Mouse (Mus musculus): Measurements from ENCODE around the gene Naaa. TPM values are rescaled to one million over a fixed set of nuclear protein-coding genes. Genes with fewer than 3 reads are reported as not detected.

The Naaa gene
- polyA plus RNA-seq, 1 experiment from 2014 or later = 12.9 TPM

DNA sequence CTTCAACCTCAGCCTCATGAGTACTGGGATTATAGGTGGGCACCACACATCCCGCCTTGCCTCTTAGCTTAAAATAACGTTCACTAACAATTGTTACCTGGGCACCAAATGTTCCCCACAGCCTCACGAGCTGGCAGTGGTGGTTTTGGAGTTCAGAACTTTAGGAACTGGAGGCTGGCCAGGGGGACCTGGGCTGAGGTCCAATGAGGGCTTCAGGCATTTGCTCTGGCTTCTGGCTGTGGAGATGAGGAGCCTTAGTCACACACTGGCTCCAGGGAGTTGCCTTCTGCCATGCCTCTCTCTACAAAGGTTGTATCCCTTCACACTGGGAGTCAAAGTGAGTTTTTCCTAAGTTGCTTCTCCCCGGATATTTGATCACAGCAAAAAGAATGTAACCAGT, 4.6 kb upstream of the Naaa start:
- Histone ChIP-seq H3K4me2 (ENCODE audit: low read depth, low read length) (no peak overlapping the region), H3K27me3 (ENCODE audit: control insufficient read depth, insufficient read depth, low read depth, low read length) (no peaks in the 10 kb centered on the region), H3K4me1 (replicated peaks; ENCODE audit: control insufficient read depth, insufficient read depth, low read length) (peaks cover 8% of the 10 kb centered on the region), H3K9me3 (ENCODE audit: control insufficient read depth, low read length) (no peaks in the 10 kb centered on the region), H3K36me3 (ENCODE audit: control insufficient read depth, insufficient read depth, low read length) (peaks cover 10% of the 10 kb centered on the region; the same call in 1 of the 2 replicates), H3K9ac (ENCODE audit: low read length) (no peak overlapping the region), H3K4me3 (ENCODE audit: low read length) (no peak overlapping the region), H3K27ac (ENCODE audit: low read length) (no peak overlapping the region)
- no peak for ATAC-seq (ENCODE audit: low read depth)
- WGBS = 73% methylated on average over 4 of the region's 4 CpGs

DNA sequence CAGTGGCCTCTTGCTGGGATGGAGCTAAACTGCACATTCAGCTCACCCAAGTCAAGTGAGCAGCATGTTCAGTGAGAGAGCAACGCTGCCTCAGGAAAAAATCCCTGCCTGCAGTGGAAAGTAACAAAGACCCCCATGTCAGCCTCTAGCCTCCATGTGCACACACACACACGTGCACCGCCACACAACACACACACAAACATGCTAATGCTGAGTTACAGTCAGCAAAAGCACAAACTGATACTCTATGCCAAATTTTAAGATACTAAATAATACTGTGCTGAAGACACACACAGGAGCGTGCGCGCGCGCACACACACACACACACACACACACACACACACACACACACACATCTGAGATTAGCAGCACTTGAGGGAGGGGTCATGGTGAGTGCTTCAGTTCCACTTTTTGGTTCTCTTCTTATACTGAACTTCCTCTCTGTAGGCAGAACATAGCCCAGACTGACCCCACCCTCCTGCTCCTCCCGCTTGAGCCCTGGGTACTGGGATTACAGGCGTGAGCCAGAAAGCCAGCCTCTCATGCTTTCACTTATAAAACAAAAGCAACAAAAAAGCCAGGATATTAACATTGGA, 1.1 kb upstream of the Naaa start:
- Histone ChIP-seq H3K4me2 (ENCODE audit: low read depth, low read length) (no peak overlapping the region), H3K27ac (ENCODE audit: low read length) (no peak overlapping the region), H3K27me3 (ENCODE audit: control insufficient read depth, insufficient read depth, low read depth, low read length) (no peaks in the 10 kb centered on the region), H3K4me3 (ENCODE audit: low read length) (no peak overlapping the region), H3K36me3 (ENCODE audit: control insufficient read depth, insufficient read depth, low read length) (no peaks in the 10 kb centered on the region), H3K4me1 (replicated peaks; ENCODE audit: control insufficient read depth, insufficient read depth, low read length) (peaks cover 10% of the 10 kb centered on the region), H3K9me3 (ENCODE audit: control insufficient read depth, low read length) (no peaks in the 10 kb centered on the region), H3K9ac (ENCODE audit: low read length) (no peak overlapping the region)
- 84% methylated on average over 10 of the region's 10 CpGs for WGBS
- no peak for ATAC-seq (ENCODE audit: low read depth)

DNA sequence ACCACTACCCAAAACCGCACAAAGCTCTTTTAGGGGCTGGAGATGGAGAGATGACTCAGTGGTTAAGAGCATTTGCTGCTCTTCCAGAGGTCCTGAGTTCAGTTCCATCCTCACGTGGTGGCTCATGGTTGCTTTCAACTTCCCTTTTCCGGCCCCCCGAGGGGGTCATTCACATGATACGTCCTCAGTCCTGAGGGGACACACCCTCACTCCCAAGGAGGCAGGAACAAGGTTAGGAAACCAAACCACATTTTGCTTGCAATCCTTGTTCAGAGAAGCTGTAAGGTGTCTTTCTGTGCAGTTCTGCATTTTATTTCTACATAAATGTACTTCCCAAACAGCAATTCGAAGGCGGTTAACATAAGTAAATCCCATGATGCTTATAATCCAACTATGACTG, 7.5 kb downstream of the Naaa start:
- Histone ChIP-seq H3K36me3 (ENCODE audit: control insufficient read depth, insufficient read depth, low read length) (no peaks in the 10 kb centered on the region), H3K27ac (ENCODE audit: low read length) (no peak overlapping the region), H3K4me3 (ENCODE audit: low read length) (no peak overlapping the region), H3K27me3 (ENCODE audit: control insufficient read depth, insufficient read depth, low read depth, low read length) (no peaks in the 10 kb centered on the region), H3K9me3 (ENCODE audit: control insufficient read depth, low read length) (no peaks in the 10 kb centered on the region), H3K4me1 (replicated peaks; ENCODE audit: control insufficient read depth, insufficient read depth, low read length) (no peaks in the 10 kb centered on the region), H3K4me2 (ENCODE audit: low read depth, low read length) (no peak overlapping the region), H3K9ac (ENCODE audit: low read length) (no peak overlapping the region)
- WGBS = 81% methylated on average over 7 of the region's 7 CpGs
- no peak for ATAC-seq (ENCODE audit: low read depth)

DNA sequence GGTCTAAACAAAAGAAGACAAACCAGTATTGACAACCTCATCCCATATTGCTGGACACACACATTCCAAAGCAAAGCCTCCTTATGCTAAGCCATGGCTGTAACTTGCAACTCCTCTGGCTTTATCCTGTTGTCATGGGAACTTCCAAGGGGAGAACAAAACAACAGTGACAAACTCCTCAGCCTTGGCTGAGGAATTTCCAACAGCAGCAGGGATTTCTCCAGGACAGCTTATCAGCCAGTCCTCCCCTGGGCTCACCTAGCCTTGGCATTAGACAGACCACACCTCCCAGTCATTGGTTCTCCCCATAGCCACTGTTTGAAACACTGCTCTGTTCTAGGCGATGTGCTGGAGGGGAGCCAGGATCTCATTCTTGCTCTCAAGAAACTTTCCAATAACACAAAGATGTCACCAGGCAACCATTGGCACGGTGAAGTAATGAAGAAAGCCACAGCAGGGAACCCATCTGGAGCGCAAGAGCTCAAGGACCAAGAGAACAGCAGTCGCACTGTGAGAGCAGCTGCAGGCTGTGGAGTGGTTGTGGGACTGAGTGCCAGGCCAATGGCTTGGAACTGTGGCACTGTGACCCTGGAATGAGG, 14.1 kb downstream of the Naaa start:
- H3K9me3 ChIP-seq (ENCODE audit: control insufficient read depth, low read length) = no peaks in the 10 kb centered on the region
- H3K36me3 ChIP-seq (ENCODE audit: control insufficient read depth, insufficient read depth, low read length) = no peaks in the 10 kb centered on the region
- no peaks in the 10 kb centered on the region for H3K27me3 ChIP-seq (ENCODE audit: control insufficient read depth, insufficient read depth, low read depth, low read length)
- peaks cover 4% of the 10 kb centered on the region; the same call in 1 of the 2 replicates for H3K4me1 ChIP-seq (replicated peaks; ENCODE audit: control insufficient read depth, insufficient read depth, low read length)
- no peak overlapping the region for H3K4me3 ChIP-seq (ENCODE audit: low read length)
- WGBS = 36% methylated on average over 4 of the region's 4 CpGs
- H3K27ac ChIP-seq (ENCODE audit: low read length) = no peak overlapping the region
- H3K4me2 ChIP-seq (ENCODE audit: low read depth, low read length) = no peak overlapping the region
- no peak overlapping the region for H3K9ac ChIP-seq (ENCODE audit: low read length)
- peak; percentile 66 for ATAC-seq (ENCODE audit: low read depth)

DNA sequence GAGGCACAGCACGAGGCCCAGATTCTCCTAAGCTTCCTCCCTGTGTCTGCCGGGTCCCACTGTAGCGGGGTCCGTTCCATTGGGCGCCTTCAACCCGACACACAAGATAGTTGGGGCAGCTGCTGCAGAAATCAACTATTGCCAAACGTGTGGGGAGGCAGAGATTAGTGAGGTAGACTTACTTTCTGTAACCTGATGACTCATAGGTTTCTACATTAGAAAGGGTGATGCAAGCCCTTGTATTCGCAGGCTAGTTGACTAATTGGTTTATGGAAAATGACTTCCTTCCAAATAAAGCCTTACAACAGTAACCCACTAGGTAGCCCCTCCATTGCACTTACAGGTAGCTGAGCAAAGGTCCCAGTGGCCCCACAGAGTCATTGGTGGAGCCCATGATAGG, 15.3 kb downstream of the Naaa start:
- no peak for ATAC-seq (ENCODE audit: low read depth)
- Histone ChIP-seq H3K4me2 (ENCODE audit: low read depth, low read length) (no peak overlapping the region), H3K27ac (ENCODE audit: low read length) (no peak overlapping the region), H3K27me3 (ENCODE audit: control insufficient read depth, insufficient read depth, low read depth, low read length) (no peaks in the 10 kb centered on the region), H3K9ac (ENCODE audit: low read length) (no peak overlapping the region), H3K4me3 (ENCODE audit: low read length) (no peak overlapping the region), H3K4me1 (replicated peaks; ENCODE audit: control insufficient read depth, insufficient read depth, low read length) (peaks cover 4% of the 10 kb centered on the region; the same call in 1 of the 2 replicates), H3K9me3 (ENCODE audit: control insufficient read depth, low read length) (no peaks in the 10 kb centered on the region), H3K36me3 (ENCODE audit: control insufficient read depth, insufficient read depth, low read length) (no peaks in the 10 kb centered on the region)
- 84% methylated on average over 8 of the region's 8 CpGs for WGBS

DNA sequence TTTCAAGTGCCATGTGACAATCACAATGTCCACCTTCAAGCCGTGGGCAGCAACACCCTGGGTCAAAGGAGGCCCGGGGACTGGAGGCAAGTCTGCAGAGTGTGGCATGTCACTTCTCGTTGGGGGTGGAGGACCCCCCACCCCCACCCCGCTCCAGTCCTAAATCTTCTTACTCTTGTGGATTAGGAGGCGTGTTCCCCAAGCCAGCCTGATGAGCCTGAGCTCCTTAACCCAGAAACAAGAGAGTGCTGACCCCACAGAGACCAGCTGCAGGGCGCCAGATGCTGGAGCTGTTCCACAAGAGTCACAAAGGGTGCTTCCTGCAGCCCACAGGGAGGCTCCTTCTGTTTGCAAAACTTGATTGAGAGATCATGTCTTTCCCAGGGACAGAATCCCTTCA, 21.8 kb downstream of the Naaa start, which contains the start of gene Ppef2:
Ppef2 (minus strand) TSS at position 61 of the 400 bp plus-strand sequence.
- no peak for ATAC-seq (ENCODE audit: low read depth)
- no peaks in the 10 kb centered on the region for H3K36me3 ChIP-seq (ENCODE audit: control insufficient read depth, insufficient read depth, low read length)
- no peak within 1 kb of the TSS for H3K4me2 ChIP-seq (ENCODE audit: low read depth, low read length)
- no peak within 1 kb of the TSS for H3K4me3 ChIP-seq (ENCODE audit: low read length)
- no peak within 1 kb of the TSS for H3K27ac ChIP-seq (ENCODE audit: low read length)
- no peaks in the 10 kb centered on the region for H3K4me1 ChIP-seq (replicated peaks; ENCODE audit: control insufficient read depth, insufficient read depth, low read length)
- WGBS = 17% methylated on average over 6 of the region's 6 CpGs
- no peak within 1 kb of the TSS for H3K9ac ChIP-seq (ENCODE audit: low read length)
- no peaks in the 10 kb centered on the region for H3K9me3 ChIP-seq (ENCODE audit: control insufficient read depth, low read length)
- H3K27me3 ChIP-seq (ENCODE audit: control insufficient read depth, insufficient read depth, low read depth, low read length) = no peaks in the 10 kb centered on the region

DNA sequence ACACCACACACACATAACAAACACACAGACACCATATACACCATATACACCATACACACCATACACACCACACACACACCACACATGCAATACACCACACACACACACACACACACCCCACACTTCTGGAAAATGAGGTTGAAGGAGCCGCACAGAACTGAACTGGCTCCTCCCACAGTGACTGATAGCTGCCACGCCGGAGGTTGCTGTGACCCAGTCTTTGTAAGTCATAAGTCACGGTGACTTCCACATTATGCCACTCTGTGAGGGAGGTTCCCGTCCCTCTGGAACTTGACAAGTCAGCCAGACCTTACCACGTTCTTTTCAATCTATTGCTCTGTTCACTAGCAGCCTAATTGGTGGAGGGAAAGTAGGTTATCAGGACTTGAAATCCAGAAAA, 23.5 kb downstream of the Naaa start:
- Histone ChIP-seq H3K9me3 (ENCODE audit: control insufficient read depth, low read length) (no peaks in the 10 kb centered on the region), H3K4me3 (ENCODE audit: low read length) (no peak overlapping the region), H3K4me2 (ENCODE audit: low read depth, low read length) (no peak overlapping the region), H3K36me3 (ENCODE audit: control insufficient read depth, insufficient read depth, low read length) (no peaks in the 10 kb centered on the region), H3K27me3 (ENCODE audit: control insufficient read depth, insufficient read depth, low read depth, low read length) (no peaks in the 10 kb centered on the region), H3K9ac (ENCODE audit: low read length) (no peak overlapping the region), H3K4me1 (replicated peaks; ENCODE audit: control insufficient read depth, insufficient read depth, low read length) (no peaks in the 10 kb centered on the region), H3K27ac (ENCODE audit: low read length) (no peak overlapping the region)
- WGBS = 59% methylated on average over 6 of the region's 6 CpGs
- no peak for ATAC-seq (ENCODE audit: low read depth)

DNA sequence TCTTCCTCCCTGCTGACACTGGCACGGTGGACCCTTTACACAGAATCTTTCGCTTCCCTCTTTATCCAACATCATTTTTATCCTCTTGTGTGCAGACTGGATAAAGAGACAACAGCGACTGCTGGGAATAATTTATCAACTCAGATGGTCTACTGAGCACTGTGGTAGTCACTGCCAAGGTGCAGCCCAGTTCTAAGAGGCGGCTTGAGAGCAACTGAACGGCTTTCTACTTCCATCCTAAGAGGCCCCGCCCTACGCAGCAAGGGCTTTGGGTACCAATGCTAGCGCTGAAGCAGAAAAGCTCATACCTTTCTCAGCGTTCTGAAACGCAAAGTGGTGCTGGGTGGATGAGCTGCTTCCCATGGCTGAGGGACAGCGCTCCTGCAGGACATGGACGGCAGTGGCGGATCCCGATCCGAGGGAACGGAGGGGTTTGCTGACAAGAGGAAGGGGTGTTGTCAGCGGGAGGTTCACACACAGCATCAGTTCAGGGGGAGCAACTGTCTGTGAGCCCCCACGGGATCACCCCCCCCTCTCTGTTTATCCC, 25.1 kb downstream of the Naaa start:
- Histone ChIP-seq H3K27ac (ENCODE audit: low read length) (no peak overlapping the region), H3K9me3 (ENCODE audit: control insufficient read depth, low read length) (no peaks in the 10 kb centered on the region), H3K4me2 (ENCODE audit: low read depth, low read length) (no peak overlapping the region), H3K27me3 (ENCODE audit: control insufficient read depth, insufficient read depth, low read depth, low read length) (no peaks in the 10 kb centered on the region), H3K4me1 (replicated peaks; ENCODE audit: control insufficient read depth, insufficient read depth, low read length) (no peaks in the 10 kb centered on the region), H3K4me3 (ENCODE audit: low read length) (no peak overlapping the region), H3K9ac (ENCODE audit: low read length) (no peak overlapping the region), H3K36me3 (ENCODE audit: control insufficient read depth, insufficient read depth, low read length) (no peaks in the 10 kb centered on the region)
- WGBS = 17% methylated on average over 18 of the region's 18 CpGs
- no peak for ATAC-seq (ENCODE audit: low read depth)

DNA sequence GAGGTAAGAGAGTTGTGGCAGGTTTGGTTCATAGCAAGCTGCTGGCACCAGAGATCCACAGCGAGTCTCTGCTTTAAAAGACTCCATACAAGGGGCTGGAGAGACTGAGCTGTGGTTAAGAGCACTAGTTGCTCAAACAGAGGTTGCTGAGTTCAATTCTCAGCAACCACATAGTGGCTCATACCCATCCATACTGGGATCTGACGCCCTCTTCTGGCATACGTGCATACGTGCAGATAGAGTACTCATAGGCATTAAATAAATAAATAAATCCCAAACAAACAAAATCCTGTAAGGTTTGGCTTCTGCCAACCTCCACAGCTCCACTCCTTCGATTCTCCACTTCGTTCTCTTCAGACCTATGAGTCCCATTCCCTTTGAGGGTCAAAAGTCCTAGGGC, 25.9 kb downstream of the Naaa start:
- Histone ChIP-seq H3K9me3 (ENCODE audit: control insufficient read depth, low read length) (no peaks in the 10 kb centered on the region), H3K4me2 (ENCODE audit: low read depth, low read length) (no peak overlapping the region), H3K9ac (ENCODE audit: low read length) (no peak overlapping the region), H3K27me3 (ENCODE audit: control insufficient read depth, insufficient read depth, low read depth, low read length) (no peaks in the 10 kb centered on the region), H3K4me3 (ENCODE audit: low read length) (no peak overlapping the region), H3K36me3 (ENCODE audit: control insufficient read depth, insufficient read depth, low read length) (no peaks in the 10 kb centered on the region), H3K4me1 (replicated peaks; ENCODE audit: control insufficient read depth, insufficient read depth, low read length) (no peaks in the 10 kb centered on the region), H3K27ac (ENCODE audit: low read length) (no peak overlapping the region)
- 89% methylated on average over 6 of the region's 6 CpGs for WGBS
- ATAC-seq (ENCODE audit: low read depth) = no peak

All from lung, embryonic 16.5 days (tissue).